Mouse (Mus musculus) Patski (cell line): Measurements from ENCODE around the gene Gas1. TPM values are rescaled to one million over a fixed set of nuclear protein-coding genes. Genes with fewer than 3 reads are reported as not detected.

Source experiments
- ATAC-seq: fragments of 100-300 bp; one replicate; pipeline ENCODE4 v1.8.0; 2021
- CTCF ChIA-PET: fragments of 350-600 bp; sonication (Branson Sonifier 250); formaldehyde crosslinking; loops from one replicate; lab custom pipeline; 2022; ENCODE audit warnings: inconsistent platforms; lab: Charles Lee
- POLR2A ChIA-PET: fragments of 350-600 bp; sonication (Branson Sonifier 250); formaldehyde crosslinking; loops from one replicate; lab custom pipeline; 2022; ENCODE audit warnings: antibody characterized with exemption, inconsistent platforms; lab: Charles Lee
- DNase-seq: peaks from one replicate; pipeline ENCODE4 v3.0.0-alpha.2; 2011; ENCODE audit warnings: low read depth, low spot score
- H3K27me3 ChIP-seq: fragments of 371-371 bp; one replicate; pipeline ENCODE4 v1.5.1; 2021
- CTCF ChIP-seq: fragments of 100-300 bp; IDR thresholded peaks from one replicate; pipeline ENCODE4 v1.5.1; 2021
- in situ Hi-C: fragments of 300-500 bp; cut with MboI; formaldehyde crosslinking; loops from 3 replicates; pipeline ENCODE4 v1.11.1; 2018; ENCODE audit warnings: low pct_unique_long_range_greater_than_20kb, mixed read lengths
- polyA plus RNA-seq: library from polyadenylated mRNA; unstranded; gene quantifications from one replicate; pipeline ENCODE4 v1.2.3, GENCODE M21; 2021

Gene Gas1
- polyA plus RNA-seq, 1 experiment from 2014 or later: 578 TPM

DNA sequence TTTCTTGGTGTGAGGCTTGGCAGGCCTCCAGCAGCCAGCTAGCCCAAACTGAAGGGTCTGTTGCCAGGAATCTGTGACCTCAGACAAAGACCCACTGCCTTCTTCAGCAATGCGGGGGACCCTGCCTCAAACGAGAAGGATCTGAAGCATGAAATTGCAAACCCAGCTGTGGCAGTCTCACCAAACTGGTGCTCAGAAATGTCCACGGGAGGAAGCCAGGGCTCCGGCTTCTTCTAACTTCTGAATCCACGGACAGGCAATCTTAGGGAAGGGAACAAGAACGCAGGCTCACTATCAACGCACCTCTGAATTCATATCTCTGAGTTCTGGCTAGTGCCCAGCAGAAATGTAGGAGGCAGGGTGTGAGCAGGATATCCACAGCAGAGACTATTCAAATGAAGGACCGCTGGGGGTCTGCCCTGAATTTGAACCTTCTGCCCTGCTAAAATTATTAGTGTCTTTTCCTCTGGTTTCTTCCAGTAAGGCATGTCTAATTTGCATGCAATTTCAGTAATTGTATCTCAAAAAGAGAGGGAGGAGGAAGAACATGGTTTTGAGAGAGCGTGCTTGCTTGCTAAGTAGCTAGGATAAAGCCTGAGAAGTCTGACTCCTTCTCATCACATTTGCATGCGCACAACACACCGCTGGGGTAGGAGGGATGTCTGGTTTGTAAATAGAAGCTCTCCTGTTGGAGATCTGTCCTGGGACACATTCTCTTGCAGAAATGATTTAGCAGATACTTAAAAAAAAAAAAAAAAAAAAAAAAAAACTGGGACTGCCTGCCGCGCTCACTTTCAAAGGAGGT lies 51.5 kb downstream of the Gas1 start:
- POLR2A ChIA-PET: interaction anchor here (0.6 kb wide), 1 partner anchor 8 kb away, joined by 5 read pairs; no protein-coding TSS in a partner anchor
- TF ChIP-seq CTCF: no peak
- DNase-seq: no peak
- ATAC-seq: no peak
- in situ Hi-C loops: no loop called here
- no peaks in the 10 kb centered on the region for H3K27me3 ChIP-seq
- CTCF ChIA-PET: interaction anchor here (1.0 to 1.4 kb wide), 2 partner anchors 13 to 152 kb away, joined by 3 to 4 read pairs; no protein-coding TSS in a partner anchor

DNA sequence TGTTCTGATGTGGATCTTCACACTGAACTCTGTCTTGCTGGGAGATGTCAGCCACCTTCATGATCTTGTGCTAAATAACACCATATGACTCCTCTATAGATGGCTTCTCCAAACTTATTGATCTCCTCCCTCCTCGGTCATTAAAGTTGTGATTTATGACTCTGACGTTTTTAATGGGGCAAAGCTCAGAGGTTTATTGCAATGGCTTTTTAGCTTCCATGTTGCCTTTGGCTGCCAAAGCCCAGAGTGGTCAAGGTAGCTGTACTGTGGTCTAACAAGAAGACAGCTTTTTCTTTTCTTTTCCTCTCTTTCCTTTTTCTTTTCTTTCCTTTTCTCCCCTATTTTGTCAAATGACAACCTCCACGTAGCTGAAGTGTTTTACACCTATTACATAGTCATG lies 52.1 kb downstream of the Gas1 start:
- CTCF ChIA-PET: interaction anchor here (1.0 to 1.4 kb wide), 2 partner anchors 12 to 151 kb away, joined by 3 to 4 read pairs; no protein-coding TSS in a partner anchor
- POLR2A ChIA-PET: interaction anchor here (0.6 kb wide), 1 partner anchor 8 kb away, joined by 5 read pairs; no protein-coding TSS in a partner anchor
- ATAC-seq (no peak), DNase-seq (no peak)
- TF ChIP-seq CTCF: no peak
- in situ Hi-C loops: no loop called here
- no peaks in the 10 kb centered on the region for H3K27me3 ChIP-seq

DNA sequence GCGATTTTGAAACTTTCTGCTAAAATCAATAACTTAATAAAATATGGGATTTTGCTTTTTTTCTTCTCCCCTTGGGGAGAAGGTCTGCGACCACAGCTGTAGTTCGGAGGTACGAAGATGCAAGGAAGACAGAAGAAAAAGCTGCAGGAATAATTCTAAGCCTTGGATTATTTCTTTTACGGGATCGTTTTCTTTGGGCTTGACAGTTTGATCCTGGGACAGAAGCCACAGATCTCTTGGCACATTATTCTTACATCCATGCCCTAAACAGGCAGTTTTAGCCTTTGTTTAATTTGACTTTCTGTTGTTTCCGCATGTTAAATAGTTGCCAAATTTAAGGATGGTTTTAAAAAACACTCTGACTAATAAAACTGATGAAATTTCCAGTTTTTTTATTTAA lies 52.7 kb downstream of the Gas1 start:
- ChIA-PET POLR2A (no interaction called here), CTCF (interaction anchor here (1.4 kb wide), 1 partner anchor 150 kb away, joined by 3 read pairs; no protein-coding TSS in a partner anchor)
- H3K27me3 ChIP-seq: no peaks in the 10 kb centered on the region
- in situ Hi-C loops: no loop called here
- ATAC-seq (no peak), DNase-seq (no peak)
- TF ChIP-seq CTCF: no peak
